Comparison of ENCODE assay signal across 15 mouse cellular contexts in genomic region chr3:132911716-132912115, GRCm38 (mm10). TPM values are rescaled to one million over a fixed set of nuclear protein-coding genes. Genes with fewer than 3 reads are reported as not detected.
DNase-seq lines count a peak whose midpoint lies in the region; ATAC-seq lines count a peak whose summit lies in the region.
"Had no signal": no experiment of that assay in that cellular context is flagged by ENCODE, and none has a peak within 500 bp of the region (broad histone marks: within the 10 kb centered on the region; RNA-seq: fewer than 3 reads in every experiment).

No protein-coding gene starts in this region.

- H3K4me1 ChIP-seq in kidney, embryonic 15.5 days, result peaks cover 36% of the 10 kb centered on the region
- H3K4me1 ChIP-seq: intestine, embryonic 15.5 days; liver, embryonic 15.5 days; midbrain, embryonic 13.5 days had no signal

- H3K27me3 ChIP-seq in kidney, embryonic 15.5 days, result no peaks in the 10 kb centered on the region
- H3K27me3 ChIP-seq: intestine, embryonic 15.5 days; liver, embryonic 15.5 days; midbrain, embryonic 13.5 days; neural tube, embryonic 15.5 days had no signal

- 0 out of 2 replicates have a peak overlapping the region, but pooled peaks have one; percentile 8 for H3K4me2 ChIP-seq in kidney, embryonic 15.5 days
- H3K4me2 ChIP-seq: intestine, embryonic 15.5 days; liver, embryonic 15.5 days; midbrain, embryonic 13.5 days; neural tube, embryonic 15.5 days had no signal

- ATAC-seq in kidney, embryonic 15.5 days (replicated peaks; ENCODE audit: low FRiP score), result peak; percentile 57; the same call in 1 of the 2 replicates
- ATAC-seq: forebrain, embryonic 16.5 days; intestine, embryonic 15.5 days; midbrain, embryonic 13.5 days had no signal

- no peaks in the 10 kb centered on the region for H3K9me3 ChIP-seq in kidney, embryonic 15.5 days (replicated peaks)
- H3K9me3 ChIP-seq: G1E; intestine, embryonic 15.5 days; liver, embryonic 15.5 days; midbrain, embryonic 13.5 days; neural tube, embryonic 15.5 days had no signal

- no peak overlapping the region for H3K4me3 ChIP-seq in kidney, embryonic 15.5 days (replicated peaks)
- H3K4me3 ChIP-seq: intestine, embryonic 15.5 days; left cerebral cortex, adult 2 months; liver, embryonic 15.5 days; midbrain, embryonic 13.5 days; neural tube, embryonic 15.5 days had no signal

- H3K27ac ChIP-seq in kidney, embryonic 15.5 days, result peak overlapping the region; percentile 51
- H3K27ac ChIP-seq: intestine, embryonic 15.5 days; left cerebral cortex, adult 2 months; liver, embryonic 15.5 days; midbrain, embryonic 13.5 days; neural tube, embryonic 15.5 days had no signal

- H3K36me3 ChIP-seq in kidney, embryonic 15.5 days, result no peaks in the 10 kb centered on the region
- H3K36me3 ChIP-seq: G1E; intestine, embryonic 15.5 days; liver, embryonic 15.5 days; midbrain, embryonic 13.5 days; neural tube, embryonic 15.5 days had no signal

- 35% methylated on average over 4 of the region's 4 CpGs for WGBS in kidney, embryonic 15.5 days

- DNase-seq in cerebellum, postnatal 10 days, result peak; percentile 13 to 26
- no peak for DNase-seq in cerebellum, adult 11 months
- DNase-seq in kidney, adult 18-20 months, result no peak
- DNase-seq in fibroblast of lung, adult 2 months (ENCODE audit: low read depth), result peak; percentile 44
- DNase-seq in kidney, postnatal 36 days, result peak; percentile 23 to 28
- DNase-seq in urinary bladder, adult 2 months (ENCODE audit: low spot score), result no peak
- DNase-seq in right cerebral cortex, postnatal 10 days (ENCODE audit: low spot score in 2 of 2), result no peak

- H3K9ac ChIP-seq in kidney, embryonic 15.5 days, result no peak overlapping the region
- H3K9ac ChIP-seq: intestine, embryonic 15.5 days; liver, embryonic 15.5 days; midbrain, embryonic 13.5 days; neural tube, embryonic 15.5 days had no signal

RNA-seq across cellular contexts. Expression of gene Npnt, which starts 38.4 kb away (rescaled TPM):
- polyA plus RNA-seq in kidney, embryonic 15.5 days (2015; fragmentation: Nextera tagmentation; extraction: Ambion mirVana), result 122 and 126 TPM in 2 replicates
- 5.1 and 5.7 TPM in 2 replicates for polyA plus RNA-seq in urinary bladder, adult 2 months (2012; rRNA removed)
- polyA plus RNA-seq: G1E had no signal

Comparison
In these comparisons a context has a peak if more than half of its experiments do, and no peak if none do; other contexts are left out.
1. DNase-seq: peak in cerebellum, postnatal 10 days (2 of 2), fibroblast of lung, adult 2 months (single experiment) and kidney, postnatal 36 days (2 of 2); none in cerebellum, adult 11 months (single experiment), kidney, adult 18-20 months (single experiment), urinary bladder, adult 2 months (single experiment) and right cerebral cortex, postnatal 10 days (0 of 2).
2. RNA of gene Npnt, which starts 38.4 kb away (polyA plus RNA-seq): 122 to 126 TPM in kidney, embryonic 15.5 days; 5.1 to 5.7 TPM in urinary bladder, adult 2 months; every median in the first group is over 10 times any median in the second.